Mouse (Mus musculus) kidney, embryonic 14.5 days (tissue): ENCODE results near the gene Gpr22. TPM values are rescaled to one million over a fixed set of nuclear protein-coding genes. Genes with fewer than 3 reads are reported as not detected.

Experiments
- ATAC-seq: fragments of 200-750 bp; cut with Nextera tagmentation; 2 replicates; pipeline ENCODE4 v1.8.0; 2017; ENCODE audit warnings: moderate number of reproducible peaks, mild to moderate bottlenecking, moderate TSS enrichment, moderate library complexity; ENCODE audit not compliant: low FRiP score, low TSS enrichment
- H3K27ac ChIP-seq: fragments of 300-500 bp; sonication (generic); 2 replicates; pipeline ENCODE4 v1.5.1; 2014; ENCODE audit warnings: low read depth, mild to moderate bottlenecking, low read length, moderate library complexity, mixed read lengths
- H3K27me3 ChIP-seq: fragments of 300-500 bp; sonication (generic); 2 replicates; pipeline ENCODE4 v1.6.1; 2014; ENCODE audit warnings: mild to moderate bottlenecking, low read length; ENCODE audit not compliant: control insufficient read depth, insufficient read depth
- H3K36me3 ChIP-seq: fragments of 300-500 bp; sonication (generic); 2 replicates; pipeline ENCODE4 v1.6.1; 2014; ENCODE audit warnings: low read length, mixed read lengths; ENCODE audit not compliant: control insufficient read depth, insufficient read depth
- H3K4me1 ChIP-seq: fragments of 300-500 bp; sonication (generic); 2 replicates; pipeline ENCODE4 v1.6.1; 2014; ENCODE audit warnings: low read length, mixed read lengths; ENCODE audit not compliant: control insufficient read depth, insufficient read depth
- H3K4me2 ChIP-seq: fragments of 300-500 bp; sonication (generic); replicated peaks from 2 replicates; pipeline ENCODE4 v1.6.1; 2014; ENCODE audit warnings: low read depth, mild to moderate bottlenecking, low read length
- H3K4me3 ChIP-seq: fragments of 300-500 bp; sonication (generic); 2 replicates; pipeline ENCODE4 v1.5.1; 2014; ENCODE audit warnings: mild to moderate bottlenecking, low read length
- H3K9ac ChIP-seq: fragments of 300-500 bp; sonication (generic); 2 replicates; pipeline ENCODE4 v1.6.1; 2014; ENCODE audit warnings: low read depth, mild to moderate bottlenecking, low read length, moderate library complexity
- H3K9me3 ChIP-seq: fragments of 300-500 bp; sonication (generic); 2 replicates; pipeline ENCODE4 v1.6.1; 2016; ENCODE audit warnings: low read length; ENCODE audit not compliant: control insufficient read depth
- WGBS: fragments of 180-500 bp; shearing (Covaris S2); extraction: QIAGEN DNeasy Blood & Tissue Kit; methylation state at CpG from one replicate; pipeline ENCODE4 v1.1.7; 2014; 5-methylcytosine and 5-hydroxymethylcytosine counted together
- polyA plus RNA-seq: library from polyadenylated mRNA; unstranded; fragments of >200 nt; fragmentation: Nextera tagmentation; extraction: Ambion mirVana; gene quantifications from 2 replicates; pipeline ENCODE4 v1.2.1, GENCODE M21; 2014

The Gpr22 gene
- polyA plus RNA-seq, 1 experiment from 2014 or later = 0.39 TPM

- 89% methylated on average over 3 of the region's 3 CpGs for WGBS
- no peak overlapping the region for H3K27ac ChIP-seq
- H3K9ac ChIP-seq = no peak overlapping the region
- H3K4me2 ChIP-seq = no peak overlapping the region
- ATAC-seq = no peak
- no peaks in the 10 kb centered on the region for H3K27me3 ChIP-seq
- H3K9me3 ChIP-seq = no peaks in the 10 kb centered on the region; the same call in 1 of the 2 replicates
- H3K36me3 ChIP-seq = no peaks in the 10 kb centered on the region
- H3K4me1 ChIP-seq = no peaks in the 10 kb centered on the region
- H3K4me3 ChIP-seq = no peak overlapping the region
Observed at GRCm38 (mm10) chr12:31724576-31724975, 10.8 kb upstream of the Gpr22 start.

- H3K9ac ChIP-seq = no peak overlapping the region
- H3K27me3 ChIP-seq = no peaks in the 10 kb centered on the region
- H3K4me2 ChIP-seq = no peak overlapping the region
- no peaks in the 10 kb centered on the region for H3K36me3 ChIP-seq
- no peaks in the 10 kb centered on the region for H3K9me3 ChIP-seq
- no peaks in the 10 kb centered on the region for H3K4me1 ChIP-seq
- H3K4me3 ChIP-seq = no peak overlapping the region
- ATAC-seq = no peak
- no peak overlapping the region for H3K27ac ChIP-seq
- 76% methylated on average over 1 of the region's 1 CpGs for WGBS
Observed at GRCm38 (mm10) chr12:31719586-31720275, 6.0 kb upstream of the Gpr22 start.

- WGBS = 70% methylated on average over 3 of the region's 3 CpGs
- no peaks in the 10 kb centered on the region for H3K4me1 ChIP-seq
- ATAC-seq = no peak
- H3K9me3 ChIP-seq = no peaks in the 10 kb centered on the region
- no peak overlapping the region for H3K9ac ChIP-seq
- H3K27me3 ChIP-seq = no peaks in the 10 kb centered on the region
- no peak overlapping the region for H3K4me3 ChIP-seq
- no peak overlapping the region for H3K4me2 ChIP-seq
- H3K36me3 ChIP-seq = no peaks in the 10 kb centered on the region
- no peak overlapping the region for H3K27ac ChIP-seq
Observed at GRCm38 (mm10) chr12:31714070-31714469, 323 bp upstream of the Gpr22 start.

- ATAC-seq = no peak
- Histone ChIP-seq H3K27me3 (no peaks in the 10 kb centered on the region), H3K9me3 (no peaks in the 10 kb centered on the region), H3K36me3 (no peaks in the 10 kb centered on the region), H3K9ac (no peak overlapping the region), H3K4me2 (no peak overlapping the region), H3K4me3 (no peak overlapping the region), H3K4me1 (no peaks in the 10 kb centered on the region), H3K27ac (no peak overlapping the region)
- WGBS = 70% methylated on average over 4 of the region's 4 CpGs
Observed at GRCm38 (mm10) chr12:31712727-31713126, 1.0 kb downstream of the Gpr22 start.

GRCm38 (mm10) chr12:31712233-31712632 lies 1.5 kb downstream of the Gpr22 start:
- H3K9me3 ChIP-seq = no peaks in the 10 kb centered on the region
- no peaks in the 10 kb centered on the region for H3K36me3 ChIP-seq
- H3K4me3 ChIP-seq = no peak overlapping the region
- H3K9ac ChIP-seq = no peak overlapping the region
- ATAC-seq = no peak
- no peak overlapping the region for H3K27ac ChIP-seq
- H3K4me1 ChIP-seq = no peaks in the 10 kb centered on the region
- H3K27me3 ChIP-seq = no peaks in the 10 kb centered on the region
- 62% methylated on average over 5 of the region's 5 CpGs for WGBS
- no peak overlapping the region for H3K4me2 ChIP-seq

GRCm38 (mm10) chr12:31709665-31710064 lies 4.1 kb downstream of the Gpr22 start:
- whole genome bisulfite sequencing = 93% methylated on average over 6 of the region's 6 CpGs
- H3K9ac ChIP-seq = no peak overlapping the region
- no peaks in the 10 kb centered on the region for H3K27me3 ChIP-seq
- H3K4me2 ChIP-seq = no peak overlapping the region
- no peaks in the 10 kb centered on the region for H3K4me1 ChIP-seq
- H3K36me3 ChIP-seq = no peaks in the 10 kb centered on the region
- H3K9me3 ChIP-seq = no peaks in the 10 kb centered on the region
- no peak overlapping the region for H3K27ac ChIP-seq
- ATAC-seq = no peak
- H3K4me3 ChIP-seq = no peak overlapping the region

GRCm38 (mm10) chr12:31707531-31707930 lies 6.2 kb downstream of the Gpr22 start:
- no peak for ATAC-seq
- H3K4me1 ChIP-seq = no peaks in the 10 kb centered on the region
- H3K27me3 ChIP-seq = no peaks in the 10 kb centered on the region
- no peak overlapping the region for H3K27ac ChIP-seq
- H3K9me3 ChIP-seq = no peaks in the 10 kb centered on the region
- no peak overlapping the region for H3K4me2 ChIP-seq
- no peaks in the 10 kb centered on the region for H3K36me3 ChIP-seq
- 74% methylated on average over 1 of the region's 1 CpGs for WGBS
- no peak overlapping the region for H3K4me3 ChIP-seq
- no peak overlapping the region for H3K9ac ChIP-seq

- no peak for ATAC-seq
- H3K9me3 ChIP-seq = no peaks in the 10 kb centered on the region
Observed at GRCm38 (mm10) chr12:31706168-31706567, 7.6 kb downstream of the Gpr22 start.

GRCm38 (mm10) chr12:31703904-31704303 lies 9.8 kb downstream of the Gpr22 start:
- H3K4me2 ChIP-seq = no peak overlapping the region
- WGBS = 88% methylated on average over 6 of the region's 6 CpGs
- no peak for ATAC-seq
- no peaks in the 10 kb centered on the region for H3K27me3 ChIP-seq
- no peak overlapping the region for H3K27ac ChIP-seq
- H3K9me3 ChIP-seq = no peaks in the 10 kb centered on the region
- H3K4me3 ChIP-seq = no peak overlapping the region
- no peak overlapping the region for H3K9ac ChIP-seq
- no peaks in the 10 kb centered on the region for H3K4me1 ChIP-seq
- H3K36me3 ChIP-seq = no peaks in the 10 kb centered on the region

More at GRCm38 (mm10) chr12:31706168-31706567, 7.6 kb downstream of the Gpr22 start:
- Histone ChIP-seq H3K4me2 (no peak overlapping the region), H3K27me3 (no peaks in the 10 kb centered on the region), H3K4me1 (no peaks in the 10 kb centered on the region), H3K9ac (no peak overlapping the region), H3K36me3 (no peaks in the 10 kb centered on the region), H3K27ac (no peak overlapping the region), H3K4me3 (no peak overlapping the region)
- WGBS = 64% methylated on average over 2 of the region's 2 CpGs
